In genomic region chr11:115603128-115603475, GRCm38 (mm10) we compare ENCODE assay signal across 8 mouse cellular contexts. TPM values are rescaled to one million over a fixed set of nuclear protein-coding genes. Genes with fewer than 3 reads are reported as not detected.
DNase-seq lines count a peak whose midpoint lies in the region; ATAC-seq and TF ChIP-seq lines count a peak whose summit lies in the region.

No protein-coding gene starts in this region.

- peaks cover 16% of the 10 kb centered on the region; the same call in 1 of the 2 replicates for H3K36me3 ChIP-seq in forebrain, embryonic 11.5 days (ENCODE audit: control insufficient read depth, insufficient read depth, low read length)
- H3K36me3 ChIP-seq in liver, embryonic 14.5 days (replicated peaks; ENCODE audit: control insufficient read depth, insufficient read depth, low read depth) = peaks cover 23% of the 10 kb centered on the region

- 6% methylated on average over 15 of the region's 15 CpGs for WGBS in forebrain, embryonic 11.5 days
- 3% methylated on average over 15 of the region's 15 CpGs for WGBS in liver, embryonic 14.5 days (ENCODE audit: insufficient replicate concordance)

- ATAC-seq in forebrain, embryonic 11.5 days (replicated peaks; ENCODE audit: low FRiP score) = no peak
- ATAC-seq in liver, embryonic 14.5 days (ENCODE audit: insufficient read depth) = peak; percentile 5; the same call in 1 of the 2 replicates
- ATAC-seq in activated CD4-positive, CD25-positive, alpha-beta regulatory T cell, adult 4 months = no peak

- peak overlapping the region; percentile 58 for H3K4me2 ChIP-seq in forebrain, embryonic 11.5 days (ENCODE audit: low read depth, low read length, severe bottlenecking)
- H3K4me2 ChIP-seq in liver, embryonic 14.5 days (ENCODE audit: low read depth) = peak overlapping the region; percentile 96

- TF ChIP-seq EP300 in liver, embryonic 14.5 days (IDR thresholded peaks at IDR 0.05; ENCODE audit: low read depth) = no peak

- DNase-seq in gastrocnemius, adult 2 months = no peak
- DNase-seq in gastrocnemius, postnatal 4 days (ENCODE audit: low spot score in 2 of 2) = no peak
- DNase-seq in 416B (ENCODE audit: low read depth) = peak; percentile 41
- DNase-seq in forebrain, embryonic 11.5 days (ENCODE audit: low spot score) = no peak
- no peak for DNase-seq in liver, embryonic 14.5 days (ENCODE audit: low read depth in 3 of 3, low spot score in 3 of 3)
- no peak for DNase-seq in adrenal gland, adult 8-10 months
- DNase-seq in adrenal gland, adult 18-20 months (ENCODE audit: low spot score in 2 of 2) = no peak

- intact Hi-C loops in gastrocnemius, adult 2 months (cut with DNase I) = loop anchor here (10.0 kb wide), 1 partner anchor 188 kb away; the partner anchor contains the start of gene Atp5h

- H3K4me3 ChIP-seq in gastrocnemius, adult 2 months = peak overlapping the region; percentile 73
- peak overlapping the region; percentile 96 for H3K4me3 ChIP-seq in forebrain, embryonic 11.5 days (ENCODE audit: low read depth, low read length)
- peak overlapping the region; percentile 86 to 96 for H3K4me3 ChIP-seq in liver, embryonic 14.5 days (ENCODE audit: insufficient read depth in 1 of 2, low read depth in 2 of 2, low read length in 2 of 2)

- no peak for TF ChIP-seq CTCF in gastrocnemius, adult 2 months (IDR thresholded peaks at IDR 0.05)
- no peak for TF ChIP-seq CTCF in liver, embryonic 14.5 days (IDR thresholded peaks at IDR 0.05; ENCODE audit: low read depth)

- peak overlapping the region; percentile 94 for H3K9ac ChIP-seq in forebrain, embryonic 11.5 days (ENCODE audit: low read length)
- H3K9ac ChIP-seq in liver, embryonic 14.5 days (replicated peaks) = peak overlapping the region; percentile 89

- no peaks in the 10 kb centered on the region for H3K27me3 ChIP-seq in forebrain, embryonic 11.5 days (ENCODE audit: control insufficient read depth, insufficient read depth, low read length)
- H3K27me3 ChIP-seq in liver, embryonic 14.5 days (ENCODE audit: control insufficient read depth, insufficient read depth, low read length) = no peaks in the 10 kb centered on the region

- H3K27ac ChIP-seq in gastrocnemius, adult 2 months = peak overlapping the region; percentile 97
- H3K27ac ChIP-seq in forebrain, embryonic 11.5 days (ENCODE audit: low read depth, low read length) = peak overlapping the region; percentile 75; the same call in 1 of the 2 replicates
- H3K27ac ChIP-seq in liver, embryonic 14.5 days = peak overlapping the region; percentile 27

- H3K4me1 ChIP-seq in forebrain, embryonic 11.5 days (replicated peaks; ENCODE audit: control insufficient read depth, insufficient read depth, low read length) = peaks cover 10% of the 10 kb centered on the region
- H3K4me1 ChIP-seq in liver, embryonic 14.5 days (replicated peaks; ENCODE audit: control insufficient read depth in 2 of 2, insufficient read depth in 2 of 2, low read length in 1 of 2) = peaks cover 12 to 17% of the 10 kb centered on the region in 2 experiments

- H3K9me3 ChIP-seq in forebrain, embryonic 11.5 days (ENCODE audit: control insufficient read depth, low read length) = no peaks in the 10 kb centered on the region
- no peaks in the 10 kb centered on the region for H3K9me3 ChIP-seq in liver, embryonic 14.5 days (ENCODE audit: control insufficient read depth, low read length)

RNA-seq across cellular contexts. Expression of gene Mrps7, which starts 0.6 kb away (rescaled TPM):
- total RNA-seq in gastrocnemius, adult 2 months (2021) = 10 to 100 TPM; 66.8 to 88.5 TPM
- total RNA-seq in gastrocnemius, postnatal 4 days (2021) = 10 to 100 TPM; 70.9 to 73.2 TPM
- 93.9 and 95.3 TPM in 2 replicates for polyA plus RNA-seq in forebrain, embryonic 11.5 days (2014; fragmentation: Nextera tagmentation; extraction: Ambion mirVana)
- polyA plus RNA-seq in liver, embryonic 14.5 days (2012; rRNA removed) = 16.2 and 24.1 TPM in 2 replicates
- polyA plus RNA-seq in liver, embryonic 14.5 days (2014; fragmentation: Nextera tagmentation; extraction: Ambion mirVana) = 52.6 and 53.3 TPM in 2 replicates
- total RNA-seq in adrenal gland, adult 8-10 months (2022) = 100 to 1,000 TPM in 1 of 4 experiments, 10 to 100 TPM in 3; 82.0 to 110 (median 92.1) TPM
- 10 to 100 TPM; 28.2 to 29.8 TPM for polyA plus RNA-seq in activated CD4-positive, CD25-positive, alpha-beta regulatory T cell, adult 4 months (2017; shearing (Covaris generic))
- 100 to 1,000 TPM; 105 to 107 TPM for total RNA-seq in adrenal gland, adult 18-20 months (2021)

RNA-seq across cellular contexts. Expression of gene Gga3, which starts 0.7 kb away (rescaled TPM):
- 10 to 100 TPM; 18.8 to 20.7 TPM for total RNA-seq in gastrocnemius, adult 2 months (2021)
- 10 to 100 TPM; 15.9 to 21.8 TPM for total RNA-seq in gastrocnemius, postnatal 4 days (2021)
- 36.5 and 37.1 TPM in 2 replicates for polyA plus RNA-seq in forebrain, embryonic 11.5 days (2014; fragmentation: Nextera tagmentation; extraction: Ambion mirVana)
- polyA plus RNA-seq in liver, embryonic 14.5 days (2012; rRNA removed) = 9.2 and 17.2 TPM in 2 replicates
- 6.4 and 7.2 TPM in 2 replicates for polyA plus RNA-seq in liver, embryonic 14.5 days (2014; fragmentation: Nextera tagmentation; extraction: Ambion mirVana)
- 10 to 100 TPM; 20.3 to 52.7 (median 37.8) TPM for total RNA-seq in adrenal gland, adult 8-10 months (2022)
- 10 to 100 TPM; 23.1 to 26.5 TPM for polyA plus RNA-seq in activated CD4-positive, CD25-positive, alpha-beta regulatory T cell, adult 4 months (2017; shearing (Covaris generic))
- total RNA-seq in adrenal gland, adult 18-20 months (2021) = 10 to 100 TPM; 25.6 to 27.0 TPM

RNA-seq across cellular contexts. Expression of gene Mif4gd, which starts 9.7 kb away (rescaled TPM):
- 10 to 100 TPM; 46.0 to 55.0 TPM for total RNA-seq in gastrocnemius, adult 2 months (2021)
- 10 to 100 TPM; 29.7 to 31.9 TPM for total RNA-seq in gastrocnemius, postnatal 4 days (2021)
- polyA plus RNA-seq in forebrain, embryonic 11.5 days (2014; fragmentation: Nextera tagmentation; extraction: Ambion mirVana) = 19.2 and 22.6 TPM in 2 replicates
- polyA plus RNA-seq in liver, embryonic 14.5 days (2012; rRNA removed) = 21.1 and 25.6 TPM in 2 replicates
- polyA plus RNA-seq in liver, embryonic 14.5 days (2014; fragmentation: Nextera tagmentation; extraction: Ambion mirVana) = 24.3 and 25.6 TPM in 2 replicates
- total RNA-seq in adrenal gland, adult 8-10 months (2022) = 100 to 1,000 TPM; 101 to 135 (median 121) TPM
- polyA plus RNA-seq in activated CD4-positive, CD25-positive, alpha-beta regulatory T cell, adult 4 months (2017; shearing (Covaris generic)) = 100 to 1,000 TPM; 230 to 231 TPM
- 100 to 1,000 TPM in 1 of 2 experiments, 10 to 100 TPM in 1; 85.4 to 145 TPM for total RNA-seq in adrenal gland, adult 18-20 months (2021)

RNA-seq across cellular contexts. Expression of gene Slc25a19, which starts 25.0 kb away (rescaled TPM):
- 10 to 100 TPM; 43.1 to 51.5 TPM for total RNA-seq in gastrocnemius, adult 2 months (2021)
- 10 to 100 TPM; 24.0 to 27.4 TPM for total RNA-seq in gastrocnemius, postnatal 4 days (2021)
- 26.4 and 27.7 TPM in 2 replicates for polyA plus RNA-seq in forebrain, embryonic 11.5 days (2014; fragmentation: Nextera tagmentation; extraction: Ambion mirVana)
- polyA plus RNA-seq in liver, embryonic 14.5 days (2012; rRNA removed) = 7.4 and 10.5 TPM in 2 replicates
- polyA plus RNA-seq in liver, embryonic 14.5 days (2014; fragmentation: Nextera tagmentation; extraction: Ambion mirVana) = 8.5 and 9.4 TPM in 2 replicates
- total RNA-seq in adrenal gland, adult 8-10 months (2022) = 10 to 100 TPM; 59.5 to 94.1 (median 91.2) TPM
- 10 to 100 TPM; 68.7 to 90.3 TPM for polyA plus RNA-seq in activated CD4-positive, CD25-positive, alpha-beta regulatory T cell, adult 4 months (2017; shearing (Covaris generic))
- 100 to 1,000 TPM; 108 to 204 TPM for total RNA-seq in adrenal gland, adult 18-20 months (2021)

RNA-seq across cellular contexts. Expression of gene Nup85, which starts 38.9 kb away (rescaled TPM):
- total RNA-seq in gastrocnemius, adult 2 months (2021) = 10 to 100 TPM; 17.2 to 18.6 TPM
- total RNA-seq in gastrocnemius, postnatal 4 days (2021) = 10 to 100 TPM; 43.4 to 45.2 TPM
- 236 and 245 TPM in 2 replicates for polyA plus RNA-seq in forebrain, embryonic 11.5 days (2014; fragmentation: Nextera tagmentation; extraction: Ambion mirVana)
- polyA plus RNA-seq in liver, embryonic 14.5 days (2012; rRNA removed) = 96.0 and 109 TPM in 2 replicates
- polyA plus RNA-seq in liver, embryonic 14.5 days (2014; fragmentation: Nextera tagmentation; extraction: Ambion mirVana) = 118 and 125 TPM in 2 replicates
- total RNA-seq in adrenal gland, adult 8-10 months (2022) = 10 to 100 TPM; 46.5 to 61.0 (median 53.9) TPM
- 10 to 100 TPM; 36.8 to 39.0 TPM for polyA plus RNA-seq in activated CD4-positive, CD25-positive, alpha-beta regulatory T cell, adult 4 months (2017; shearing (Covaris generic))
- 10 to 100 TPM; 33.2 to 43.0 TPM for total RNA-seq in adrenal gland, adult 18-20 months (2021)

Comparison
In these comparisons a context has a peak if more than half of its experiments do, and no peak if none do; other contexts are left out.
1. H3K27ac ChIP-seq: peak in every context shown above with its lines; median percentile 97 in gastrocnemius, adult 2 months; 75 in forebrain, embryonic 11.5 days; 27 in liver, embryonic 14.5 days.